Mouse (Mus musculus) neural tube, embryonic 12.5 days (tissue): ENCODE results near the gene Gm49333. TPM values are rescaled to one million over a fixed set of nuclear protein-coding genes. Genes with fewer than 3 reads are reported as not detected.

ENCODE experiments used
- ATAC-seq: fragments of 200-750 bp; cut with Nextera tagmentation; 2 replicates; pipeline ENCODE4 v1.8.0; 2017; ENCODE audit warnings: low read depth, mild to moderate bottlenecking, moderate TSS enrichment, moderate library complexity; ENCODE audit not compliant: low FRiP score
- H3K27ac ChIP-seq: fragments of 300-500 bp; sonication (generic); 2 replicates; pipeline ENCODE4 v1.5.1; 2016
- H3K27me3 ChIP-seq: fragments of 300-500 bp; sonication (generic); replicated peaks from 2 replicates; pipeline ENCODE4 v1.6.1; 2016; ENCODE audit warnings: mild to moderate bottlenecking
- H3K36me3 ChIP-seq: fragments of 300-500 bp; sonication (generic); 2 replicates; pipeline ENCODE4 v1.6.1; 2016; ENCODE audit warnings: mild to moderate bottlenecking
- H3K4me1 ChIP-seq: fragments of 300-500 bp; sonication (generic); 2 replicates; pipeline ENCODE4 v1.6.1; 2016
- H3K4me2 ChIP-seq: fragments of 300-500 bp; sonication (generic); replicated peaks from 2 replicates; pipeline ENCODE4 v1.6.1; 2016; ENCODE audit warnings: mild to moderate bottlenecking
- H3K4me3 ChIP-seq: fragments of 300-500 bp; sonication (generic); 2 replicates; pipeline ENCODE4 v1.5.1; 2016
- H3K9ac ChIP-seq: fragments of 300-500 bp; sonication (generic); 2 replicates; pipeline ENCODE4 v1.6.1; 2016; ENCODE audit warnings: mild to moderate bottlenecking
- H3K9me3 ChIP-seq: fragments of 300-500 bp; sonication (generic); 2 replicates; pipeline ENCODE4 v1.6.1; 2016; ENCODE audit warnings: mild to moderate bottlenecking
- WGBS: fragments of 180-500 bp; shearing (Covaris S2); methylation state at CpG from one replicate; pipeline ENCODE4 v1.1.7; 2016; 5-methylcytosine and 5-hydroxymethylcytosine counted together
- polyA plus RNA-seq: library from polyadenylated mRNA; unstranded; fragments of >200 nt; fragmentation: Nextera tagmentation; extraction: Ambion mirVana; gene quantifications from 2 replicates; pipeline ENCODE4 v1.2.1, GENCODE M21; 2016

Gene Gm49333
- polyA plus RNA-seq, 1 experiment from 2014 or later: not detected

- Histone ChIP-seq H3K36me3 (peaks cover 28% of the 10 kb centered on the region), H3K9ac (peak overlapping the region; percentile 97), H3K9me3 (no peaks in the 10 kb centered on the region), H3K4me3 (peak overlapping the region; percentile 98), H3K4me2 (peak overlapping the region; percentile 99), H3K4me1 (peaks cover 15% of the 10 kb centered on the region), H3K27me3 (no peaks in the 10 kb centered on the region), H3K27ac (peak overlapping the region; percentile 83)
- under 1% methylated on average over 55 of the region's 78 CpGs for WGBS
- ATAC-seq: peak; percentile 85
These were observed 61.7 kb downstream of the Gm49333 start for GRCm38 (mm10) chr16:20672965-20673705.

- H3K4me2 ChIP-seq: peak overlapping the region; percentile 99
- no peaks in the 10 kb centered on the region for H3K9me3 ChIP-seq
- no peaks in the 10 kb centered on the region for H3K27me3 ChIP-seq
- WGBS: 12% methylated on average over 14 of the region's 14 CpGs
- no peak overlapping the region for H3K27ac ChIP-seq
- no peak for ATAC-seq
- peaks cover 15% of the 10 kb centered on the region for H3K4me1 ChIP-seq
- H3K36me3 ChIP-seq: peaks cover 35% of the 10 kb centered on the region
- peak overlapping the region; percentile 97 for H3K9ac ChIP-seq
- H3K4me3 ChIP-seq: peak overlapping the region; percentile 98
These were observed 62.4 kb downstream of the Gm49333 start for GRCm38 (mm10) chr16:20673706-20674303.

GRCm38 (mm10) chr16:20675213-20675612 is 63.8 kb downstream of the Gm49333 start:
- H3K4me1 ChIP-seq: peaks cover 15% of the 10 kb centered on the region
- no peak overlapping the region for H3K27ac ChIP-seq
- no peak overlapping the region for H3K4me3 ChIP-seq
- H3K36me3 ChIP-seq: peaks cover 49% of the 10 kb centered on the region
- H3K9ac ChIP-seq: no peak overlapping the region
- H3K9me3 ChIP-seq: no peaks in the 10 kb centered on the region
- no peak for ATAC-seq
- WGBS: 92% methylated on average over 6 of the region's 6 CpGs
- 0 out of 2 replicates have a peak overlapping the region, but pooled peaks have one; percentile 99 for H3K4me2 ChIP-seq
- no peaks in the 10 kb centered on the region for H3K27me3 ChIP-seq

GRCm38 (mm10) chr16:20676702-20677101 is 65.3 kb downstream of the Gm49333 start:
- Histone ChIP-seq H3K27ac (no peak overlapping the region), H3K36me3 (peaks cover 64% of the 10 kb centered on the region)
- WGBS: 85% methylated on average over 4 of the region's 4 CpGs

GRCm38 (mm10) chr16:20677380-20677779 is 66.0 kb downstream of the Gm49333 start:
- Histone ChIP-seq H3K27ac (no peak overlapping the region), H3K36me3 (peaks cover 71% of the 10 kb centered on the region), H3K4me2 (no peak overlapping the region), H3K4me1 (peaks cover 15% of the 10 kb centered on the region), H3K9ac (no peak overlapping the region), H3K27me3 (no peaks in the 10 kb centered on the region), H3K9me3 (no peaks in the 10 kb centered on the region), H3K4me3 (no peak overlapping the region)
- ATAC-seq: no peak
- WGBS: 89% methylated on average over 5 of the region's 5 CpGs

More at GRCm38 (mm10) chr16:20676702-20677101, 65.3 kb downstream of the Gm49333 start:
- Histone ChIP-seq H3K9ac (no peak overlapping the region), H3K4me3 (no peak overlapping the region), H3K9me3 (no peaks in the 10 kb centered on the region), H3K4me1 (peaks cover 15% of the 10 kb centered on the region), H3K27me3 (no peaks in the 10 kb centered on the region), H3K4me2 (no peak overlapping the region)
- no peak for ATAC-seq

- no peaks in the 10 kb centered on the region for H3K27me3 ChIP-seq
- ATAC-seq: no peak
- H3K4me1 ChIP-seq: peaks cover 15% of the 10 kb centered on the region
- peaks cover 78% of the 10 kb centered on the region for H3K36me3 ChIP-seq
- no peak overlapping the region for H3K4me2 ChIP-seq
- no peak overlapping the region for H3K4me3 ChIP-seq
- no peak overlapping the region for H3K27ac ChIP-seq
- H3K9ac ChIP-seq: no peak overlapping the region
- H3K9me3 ChIP-seq: no peaks in the 10 kb centered on the region
- WGBS: 87% methylated on average over 10 of the region's 10 CpGs
These were observed 66.7 kb downstream of the Gm49333 start for GRCm38 (mm10) chr16:20677974-20678675.

- no peak overlapping the region for H3K27ac ChIP-seq
- WGBS: 92% methylated on average over 3 of the region's 3 CpGs
- no peak overlapping the region for H3K4me2 ChIP-seq
- no peaks in the 10 kb centered on the region for H3K27me3 ChIP-seq
- peaks cover 61% of the 10 kb centered on the region for H3K36me3 ChIP-seq
- no peak overlapping the region for H3K4me3 ChIP-seq
- ATAC-seq: no peak
- peaks cover 35% of the 10 kb centered on the region for H3K4me1 ChIP-seq
- H3K9ac ChIP-seq: no peak overlapping the region
- no peaks in the 10 kb centered on the region for H3K9me3 ChIP-seq
These were observed 79.4 kb downstream of the Gm49333 start for GRCm38 (mm10) chr16:20690774-20691173.

GRCm38 (mm10) chr16:20691617-20692016 is 80.2 kb downstream of the Gm49333 start:
- H3K4me3 ChIP-seq: no peak overlapping the region
- no peaks in the 10 kb centered on the region for H3K27me3 ChIP-seq
- H3K4me2 ChIP-seq: no peak overlapping the region
- H3K36me3 ChIP-seq: peaks cover 53% of the 10 kb centered on the region
- peaks cover 42% of the 10 kb centered on the region for H3K4me1 ChIP-seq
- no peaks in the 10 kb centered on the region for H3K9me3 ChIP-seq
- H3K9ac ChIP-seq: no peak overlapping the region
- WGBS: 54% methylated on average over 1 of the region's 1 CpGs
- peak overlapping the region; percentile 43; the same call in 1 of the 2 replicates for H3K27ac ChIP-seq
- ATAC-seq: no peak

- WGBS: 29% methylated on average over 16 of the region's 16 CpGs
- Histone ChIP-seq H3K4me1 (peaks cover 43% of the 10 kb centered on the region), H3K9me3 (no peaks in the 10 kb centered on the region), H3K9ac (no peak overlapping the region), H3K27ac (peak overlapping the region; percentile 43; the same call in 1 of the 2 replicates), H3K27me3 (no peaks in the 10 kb centered on the region), H3K4me3 (no peak overlapping the region), H3K4me2 (peak overlapping the region; percentile 80), H3K36me3 (peaks cover 45% of the 10 kb centered on the region)
- no peak for ATAC-seq
These were observed 81.0 kb downstream of the Gm49333 start for GRCm38 (mm10) chr16:20692241-20692965.

GRCm38 (mm10) chr16:20693111-20693701 is 81.8 kb downstream of the Gm49333 start, which contains the start of gene Fam131a:
Fam131a (plus strand) TSS chr16:20693241.
- H3K27ac ChIP-seq: peak within 1 kb of the TSS; percentile 92
- WGBS: under 1% methylated on average over 37 of the region's 37 CpGs

GRCm38 (mm10) chr16:20694781-20695180 is 83.4 kb downstream of the Gm49333 start:
- Histone ChIP-seq H3K27me3 (no peaks in the 10 kb centered on the region), H3K4me2 (peak overlapping the region; percentile 71), H3K9ac (no peak overlapping the region), H3K36me3 (peaks cover 32% of the 10 kb centered on the region), H3K27ac (no peak overlapping the region; the same call in 1 of the 2 replicates), H3K9me3 (no peaks in the 10 kb centered on the region), H3K4me3 (no peak overlapping the region), H3K4me1 (peaks cover 43% of the 10 kb centered on the region)
- ATAC-seq: no peak
- 84% methylated on average over 8 of the region's 8 CpGs for WGBS

More at GRCm38 (mm10) chr16:20693111-20693701, 81.8 kb downstream of the Gm49333 start, which contains the start of gene Fam131a:
- Histone ChIP-seq H3K4me2 (peak within 1 kb of the TSS; percentile 80), H3K4me3 (peak within 1 kb of the TSS; percentile 59), H3K36me3 (peaks cover 37% of the 10 kb centered on the region), H3K9me3 (no peaks in the 10 kb centered on the region), H3K4me1 (peaks cover 43% of the 10 kb centered on the region), H3K9ac (peak within 1 kb of the TSS; percentile 70), H3K27me3 (no peaks in the 10 kb centered on the region)
- ATAC-seq: peak; percentile 93
